Mouse (Mus musculus) kidney, postnatal 25 days (tissue): ENCODE measurements around the gene Gcm1.
A peak's percentile ranks its signal among the peaks of the same experiment; 100 is the strongest.
"Not testable (repeated sequence)": the region's sequence is repeated elsewhere in the genome, so short reads cannot be mapped to it uniquely, and the experiment has no call there.

ENCODE experiments used
- DNase-seq, 2 experiments: peaks; one replicate each; pipeline ENCODE4 v3.0.0; 2021; ENCODE audit warnings: mixed read lengths in 2 of 2

Gcm1 gene

GRCm38 (mm10) chr9:78050452-78050970, 1.2 kb upstream of the Gcm1 start:
- no peak for DNase-seq

- DNase-seq = no peak
These were observed 2.1 kb downstream of the Gcm1 start for GRCm38 (mm10) chr9:78053821-78054220.

- DNase-seq = no peak
These were observed 2.6 kb downstream of the Gcm1 start for GRCm38 (mm10) chr9:78054298-78054697.

- no peak for DNase-seq
These were observed 7.9 kb downstream of the Gcm1 start for GRCm38 (mm10) chr9:78059525-78060120.

- no peak for DNase-seq
These were observed 10.7 kb downstream of the Gcm1 start for GRCm38 (mm10) chr9:78062392-78062791.

- peak; percentile 57 to 68 for DNase-seq
These were observed 12.4 kb downstream of the Gcm1 start for GRCm38 (mm10) chr9:78064121-78064520.

GRCm38 (mm10) chr9:78070496-78070895, 18.8 kb downstream of the Gcm1 start:
- DNase-seq = no peak

GRCm38 (mm10) chr9:78071626-78072025, 19.9 kb downstream of the Gcm1 start:
- DNase-seq = no peak

GRCm38 (mm10) chr9:78073291-78073690, 21.6 kb downstream of the Gcm1 start:
- DNase-seq = not testable (repeated sequence)

- DNase-seq = no peak
These were observed 22.1 kb downstream of the Gcm1 start for GRCm38 (mm10) chr9:78073713-78074340.

GRCm38 (mm10) chr9:78075256-78075655, 23.5 kb downstream of the Gcm1 start:
- DNase-seq = no peak

- DNase-seq = peak in 1 of 2 experiments; percentile 47
These were observed 26.5 kb downstream of the Gcm1 start for GRCm38 (mm10) chr9:78078240-78078639.

- DNase-seq = no peak
These were observed 30.1 kb downstream of the Gcm1 start for GRCm38 (mm10) chr9:78081835-78082234.

- no peak for DNase-seq
These were observed 32.6 kb downstream of the Gcm1 start for GRCm38 (mm10) chr9:78084341-78084740.

GRCm38 (mm10) chr9:78085722-78086287, 34.1 kb downstream of the Gcm1 start:
- no peak for DNase-seq

GRCm38 (mm10) chr9:78087751-78088150, 36.0 kb downstream of the Gcm1 start:
- peak; percentile 13 to 66 for DNase-seq

- peak in 1 of 2 experiments; percentile 56 for DNase-seq
These were observed 36.8 kb downstream of the Gcm1 start for GRCm38 (mm10) chr9:78088521-78088920.

GRCm38 (mm10) chr9:78088971-78089370, 37.2 kb downstream of the Gcm1 start:
- no peak for DNase-seq

GRCm38 (mm10) chr9:78089906-78090305, 38.2 kb downstream of the Gcm1 start:
- no peak for DNase-seq

GRCm38 (mm10) chr9:78090596-78090995, 38.9 kb downstream of the Gcm1 start:
- no peak for DNase-seq

- no peak for DNase-seq
These were observed 44.0 kb downstream of the Gcm1 start for GRCm38 (mm10) chr9:78095686-78096085.

- DNase-seq = peak in 1 of 2 experiments; percentile 20
These were observed 44.7 kb downstream of the Gcm1 start for GRCm38 (mm10) chr9:78096376-78096775.

- no peak for DNase-seq
These were observed 49.2 kb downstream of the Gcm1 start for GRCm38 (mm10) chr9:78100956-78101355.

GRCm38 (mm10) chr9:78101431-78101830, 49.7 kb downstream of the Gcm1 start:
- DNase-seq = no peak
